Mouse (Mus musculus): Measurements from ENCODE around the gene Pkp4.
"Not testable (repeated sequence)": the region's sequence is repeated elsewhere in the genome, so short reads cannot be mapped to it uniquely, and the experiment has no call there.

- not testable (repeated sequence) for TF ChIP-seq E2F4 (IDR thresholded peaks at IDR 0.05; ENCODE audit: borderline replicate concordance, low read depth, low read length); CHD1 (IDR thresholded peaks at IDR 0.05; ENCODE audit: low read depth, low read length); CTCF (IDR thresholded peaks at IDR 0.05 in 2 of 3, conservative IDR thresholded peaks at IDR 0.05 in 1 of 3; ENCODE audit: control insufficient read depth in 1 of 3, insufficient read depth in 1 of 3, low read depth in 2 of 3, low read length in 3 of 3, poor library complexity in 1 of 3, severe bottlenecking in 1 of 3); MAX (IDR thresholded peaks at IDR 0.05; ENCODE audit: low read length); POLR2A (IDR thresholded peaks at IDR 0.05; ENCODE audit: control insufficient read depth in 1 of 2, insufficient read depth in 1 of 2, low read depth in 1 of 2, low read length in 2 of 2, poor library complexity in 1 of 2)
Measured at GRCm38 (mm10) chr2:59378861-59379260, 218.2 kb downstream of the Pkp4 start.
